Mouse (Mus musculus) gastrocnemius, adult 8-10 months (tissue): ENCODE data around the gene Cst13. TPM values are rescaled to one million over a fixed set of nuclear protein-coding genes. Genes with fewer than 3 reads are reported as not detected.
"Not testable (repeated sequence)": the region's sequence is repeated elsewhere in the genome, so short reads cannot be mapped to it uniquely, and the experiment has no call there.

ENCODE experiments used
- DNase-seq, 2 experiments: peaks; one replicate each; pipeline ENCODE4 v3.0.0; 2022; ENCODE audit warnings: low spot score in 2 of 2
- total RNA-seq, 4 experiments: library from RNA; stranded (reverse); gene quantifications; 2 replicates each; pipeline ENCODE4 v1.2.4; 2022

Cst13 gene
- total RNA-seq: not detected

DNA sequence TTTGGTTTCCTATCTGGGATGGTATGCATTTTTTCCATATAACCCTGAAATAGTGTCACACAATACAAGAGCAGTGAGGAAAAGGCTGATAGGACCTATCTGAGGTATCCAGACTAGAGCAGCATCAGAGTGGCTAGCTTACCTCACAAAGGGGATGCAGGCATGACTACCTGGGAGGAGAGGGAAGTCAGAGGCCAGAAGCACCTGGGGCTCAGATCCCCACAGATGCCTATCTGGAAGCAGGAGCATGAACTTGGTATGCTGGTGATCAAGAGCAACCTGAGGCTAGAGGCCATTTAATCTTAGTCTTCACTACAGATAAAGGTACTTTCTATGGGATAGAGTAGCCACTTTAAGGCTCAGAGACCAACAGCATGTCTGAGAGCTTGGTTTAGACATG, at the start of gene Cst13:
TSS of gene Cst13 (plus strand) at position 173 of the 400 bp plus-strand sequence.
- DNase-seq: no peak

DNA sequence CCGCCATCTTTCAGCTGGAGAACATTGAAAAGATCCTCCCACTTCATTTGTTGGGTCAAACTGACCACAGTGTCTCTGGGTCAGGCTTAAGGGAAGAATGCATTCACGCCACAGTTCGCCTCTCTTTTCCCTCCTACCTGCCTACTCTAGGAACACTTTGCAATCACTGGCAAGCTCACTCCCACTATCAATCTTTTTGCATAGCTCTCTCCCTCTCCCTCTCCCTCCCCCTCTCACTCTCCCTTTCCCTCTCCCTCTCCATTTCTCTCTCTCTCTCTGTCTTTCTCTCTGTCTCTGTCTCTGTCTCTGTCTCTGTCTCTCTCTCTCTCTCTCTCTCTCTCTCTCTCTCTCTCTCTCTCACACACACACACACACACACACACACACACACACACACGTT, 48.5 kb upstream of the Cst13 start, which contains the start of gene Cst11:
TSS of gene Cst11 (minus strand) at position 101 of the 400 bp plus-strand sequence.
- not testable (repeated sequence) for DNase-seq

GRCm38 (mm10) chr2:148781709-148782108, 38.2 kb upstream of the Cst13 start, which contains the start of gene 8030411F24Rik:
TSS of gene 8030411F24Rik (plus strand) at chr2:148782009.
- no peak for DNase-seq

DNA sequence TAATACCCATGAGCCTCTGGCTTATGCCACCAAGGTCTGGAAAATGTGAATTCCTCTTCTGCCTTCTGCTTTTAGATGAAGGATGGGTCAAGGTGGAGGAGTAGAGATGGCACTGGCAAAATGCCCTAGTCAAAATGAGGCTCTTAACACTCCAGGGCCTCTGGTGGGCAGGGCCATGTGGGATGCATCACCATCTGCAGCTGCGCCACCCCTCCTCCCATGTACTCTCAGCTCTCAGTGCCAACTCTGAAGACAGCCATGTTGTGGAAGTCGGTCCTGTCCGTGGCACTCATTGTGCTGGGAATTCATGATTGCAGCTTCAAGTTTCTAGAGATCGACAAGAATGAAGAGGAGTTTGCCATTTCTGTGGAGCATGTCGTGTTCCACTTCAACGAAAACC, 30.7 kb upstream of the Cst13 start, which contains the start of gene Cst12:
TSS of gene Cst12 (plus strand) at position 220 of the 400 bp plus-strand sequence.
- no peak for DNase-seq

DNA sequence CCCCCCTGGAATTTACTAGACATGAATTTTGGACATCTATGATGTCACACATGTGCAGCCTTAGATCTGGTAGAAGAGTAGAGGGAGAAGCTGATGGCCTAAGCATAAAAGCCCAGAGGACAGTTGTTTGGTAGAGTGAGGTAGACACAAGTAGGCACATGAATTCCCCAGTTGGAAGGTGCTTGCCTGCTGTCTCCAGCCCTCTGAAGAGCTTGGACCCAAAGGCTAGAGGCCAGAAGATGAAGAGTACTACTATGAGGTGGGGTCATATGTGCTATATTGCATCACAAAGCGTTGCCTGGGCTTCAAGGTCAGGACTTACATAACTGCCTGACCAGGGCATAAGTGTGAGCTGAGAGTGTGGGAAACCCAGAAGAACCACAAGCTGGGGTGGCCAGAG, 21.4 kb upstream of the Cst13 start, which contains the start of gene Cst8:
TSS of gene Cst8 (plus strand) at position 301 of the 400 bp plus-strand sequence.
- no peak for DNase-seq

- DNase-seq: no peak
Measured at GRCm38 (mm10) chr2:148801491-148801921, 18.4 kb upstream of the Cst13 start.

DNA sequence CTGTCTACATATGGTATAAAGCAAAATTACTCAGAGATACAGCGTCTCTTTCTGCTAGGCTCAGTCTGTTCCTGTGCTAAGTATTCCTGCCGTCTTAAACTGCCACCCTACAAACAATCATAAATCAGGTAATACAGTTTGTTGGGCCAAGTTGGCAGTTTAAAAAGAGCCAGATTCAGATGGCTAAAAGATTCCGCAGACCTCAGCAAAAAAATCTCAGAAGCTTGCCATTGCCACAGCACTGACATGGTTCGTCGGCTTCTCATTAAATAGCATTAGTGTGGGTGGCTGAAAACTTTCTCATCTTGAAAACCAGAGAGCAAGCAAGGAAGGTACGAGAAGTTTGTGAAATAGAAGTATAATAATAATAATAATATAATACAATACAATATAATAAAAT, 13.2 kb upstream of the Cst13 start:
- no peak for DNase-seq

GRCm38 (mm10) chr2:148825986-148826385, 6.1 kb downstream of the Cst13 start:
- no peak for DNase-seq

GRCm38 (mm10) chr2:148834912-148835311, 15.0 kb downstream of the Cst13 start, which contains the start of gene Cst9:
TSS of gene Cst9 (plus strand) at chr2:148835147.
- no peak for DNase-seq

- DNase-seq: no peak
Measured at GRCm38 (mm10) chr2:148838075-148838777, 18.3 kb downstream of the Cst13 start.

GRCm38 (mm10) chr2:148839224-148839623, 19.3 kb downstream of the Cst13 start:
- no peak for DNase-seq

DNA sequence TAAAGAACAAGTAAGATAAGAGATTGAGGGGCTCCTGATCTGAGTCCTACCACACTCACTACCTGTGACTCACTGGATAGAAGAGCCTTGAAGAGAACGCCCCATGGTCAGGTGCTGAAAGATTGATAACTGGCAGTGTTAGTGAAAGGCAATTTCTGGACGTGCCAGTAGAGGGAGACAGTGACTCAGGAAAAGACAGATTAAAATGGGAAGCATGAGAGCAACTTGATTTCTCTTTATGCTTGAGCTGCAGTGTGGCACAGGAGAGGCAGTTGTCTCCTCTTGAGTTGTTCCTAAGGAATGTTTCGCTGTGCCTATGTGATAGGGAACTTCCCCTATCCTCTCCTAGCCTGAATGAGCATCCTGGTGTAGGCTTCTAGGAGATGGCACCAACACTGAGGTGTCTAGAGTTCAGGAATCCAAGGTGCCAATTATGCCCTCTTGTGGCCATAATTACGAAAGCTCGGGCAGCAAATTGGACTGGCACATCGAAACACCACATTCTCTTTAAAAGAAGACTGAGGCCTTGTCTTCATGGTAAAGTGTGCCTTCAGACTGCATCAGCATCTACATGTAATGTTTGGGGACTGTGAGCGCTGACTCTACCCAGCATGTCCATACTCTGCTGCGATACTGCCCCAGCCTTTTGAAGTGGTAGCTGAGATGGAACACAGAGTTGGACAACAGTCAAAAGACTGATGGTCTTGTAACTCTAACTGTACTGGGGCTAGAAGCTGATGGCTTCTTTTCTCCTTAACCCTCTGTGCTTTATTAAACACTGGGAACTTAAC, 31.4 kb downstream of the Cst13 start:
- peak; percentile 70 to 79 for DNase-seq

GRCm38 (mm10) chr2:148856630-148857400, 36.9 kb downstream of the Cst13 start:
- DNase-seq: no peak

DNA sequence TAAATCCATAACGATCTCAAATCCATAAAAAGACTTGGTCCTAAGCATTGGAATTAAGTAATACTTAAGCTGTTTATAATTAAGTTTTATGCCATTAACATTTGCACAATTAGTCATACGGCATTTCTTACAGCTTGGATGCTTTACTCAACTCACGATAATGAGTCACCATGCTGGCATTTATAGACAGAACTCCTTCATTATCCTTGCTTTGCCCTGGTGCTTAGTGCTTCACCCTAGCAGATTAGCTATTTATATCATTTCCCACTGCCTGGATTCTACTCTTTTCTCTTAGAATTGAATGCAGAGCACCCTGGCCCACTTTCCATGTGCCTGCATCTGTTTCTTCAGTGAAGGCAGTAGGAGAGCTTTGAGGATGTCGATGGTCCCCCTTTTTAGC, 37.6 kb downstream of the Cst13 start:
- no peak for DNase-seq

DNA sequence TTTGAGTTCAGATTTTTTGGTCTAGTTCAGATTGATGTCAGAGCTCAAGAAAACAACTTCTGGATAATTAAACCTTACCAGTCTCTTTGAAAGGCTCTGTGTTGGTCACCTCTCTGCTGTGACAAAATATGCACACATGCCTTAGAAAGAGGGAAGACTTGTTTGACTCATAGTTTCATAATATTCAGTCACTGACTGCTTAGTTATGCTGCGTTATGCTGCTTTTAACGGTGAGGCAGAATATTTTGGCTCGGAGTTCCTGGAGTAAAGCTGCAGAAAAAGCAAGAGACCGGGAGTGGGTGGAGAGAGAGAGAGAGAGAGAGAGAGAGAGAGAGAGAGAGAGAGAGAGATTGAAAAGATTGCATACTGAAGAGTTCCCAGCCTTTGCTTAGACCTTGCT, 41.1 kb downstream of the Cst13 start:
- no peak for DNase-seq

- DNase-seq: no peak
Measured at GRCm38 (mm10) chr2:148861693-148862092, 41.8 kb downstream of the Cst13 start.

DNA sequence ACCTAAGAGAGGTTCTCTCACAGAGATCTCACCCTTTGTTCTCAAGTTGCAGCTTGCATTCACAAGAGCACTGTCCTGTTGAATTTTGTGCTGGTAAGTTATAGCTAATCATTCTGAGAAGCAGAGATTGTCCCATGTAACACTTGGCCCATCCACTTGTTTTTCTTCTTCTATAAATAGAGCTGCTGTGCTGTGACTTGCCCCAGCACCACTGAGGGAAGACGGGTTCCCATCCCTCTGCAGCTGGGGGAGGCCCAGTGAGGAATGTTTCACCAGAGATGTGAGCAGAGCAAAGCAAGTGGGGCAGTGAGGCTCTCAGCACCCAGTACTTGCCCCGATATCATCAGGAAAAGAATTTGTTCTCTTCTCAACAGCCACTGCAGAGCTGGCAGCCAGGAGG, 45.1 kb downstream of the Cst13 start, which contains the start of gene 9230104L09Rik:
TSS of gene 9230104L09Rik (minus strand) at position 73 of the 400 bp plus-strand sequence.
- DNase-seq: peak in 1 of 2 experiments; percentile 30

DNA sequence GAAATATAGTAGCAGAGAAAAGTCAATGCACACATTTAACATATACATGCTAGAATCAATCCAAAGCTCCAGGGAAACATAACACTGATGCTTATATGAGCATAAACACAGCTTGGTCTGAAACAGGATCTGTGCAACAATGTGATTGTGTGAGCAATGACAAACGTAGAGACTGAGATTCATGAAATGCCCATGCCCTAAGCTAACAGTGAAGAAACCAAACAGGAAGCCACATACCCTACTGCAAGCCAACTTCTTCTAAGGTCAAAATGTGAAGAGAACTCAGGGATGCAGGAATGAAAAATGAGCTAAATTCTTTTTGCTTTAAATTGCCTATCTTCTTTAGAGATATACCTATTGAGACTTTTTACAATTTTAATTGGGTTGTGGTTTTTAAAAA, 49.1 kb downstream of the Cst13 start:
- DNase-seq: no peak

DNA sequence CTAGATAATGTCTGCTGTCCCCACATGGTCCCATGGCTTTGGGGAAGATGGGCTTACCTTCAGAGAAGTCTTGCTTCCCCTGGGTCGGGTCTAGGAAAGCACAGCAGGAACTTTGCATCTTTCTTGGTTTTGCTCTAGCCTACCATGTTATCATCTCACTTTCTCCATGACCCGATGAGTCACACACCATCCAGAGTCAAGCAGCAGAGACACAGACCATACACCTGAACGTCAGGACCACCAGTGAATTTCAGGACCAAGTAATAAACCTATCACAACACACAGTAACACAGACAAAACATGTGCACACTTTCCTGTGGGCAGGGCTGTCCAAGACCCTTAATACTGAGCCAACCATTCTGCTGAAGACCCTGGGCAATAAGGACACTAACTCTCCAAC, 50.6 kb downstream of the Cst13 start:
- DNase-seq: no peak

DNA sequence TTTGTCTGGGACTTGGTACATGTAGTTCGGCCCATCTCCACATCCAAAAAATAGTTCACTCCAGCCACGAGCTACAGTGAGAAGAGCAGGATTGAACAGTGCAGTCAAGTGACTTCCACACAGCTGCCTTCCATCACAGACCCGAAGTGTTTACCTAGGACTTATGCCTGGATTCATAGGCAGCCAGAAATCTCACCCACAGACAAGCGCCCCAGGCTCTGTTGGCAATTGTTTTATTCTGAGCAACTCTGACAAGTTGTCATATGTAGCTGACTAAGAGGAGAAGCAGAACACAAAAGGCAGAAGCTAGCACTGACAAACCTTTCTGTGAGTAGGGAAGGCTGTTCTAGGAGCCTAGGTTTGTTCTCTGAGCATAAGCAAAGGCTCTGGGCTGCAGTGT, 53.0 kb downstream of the Cst13 start:
- DNase-seq: no peak

DNA sequence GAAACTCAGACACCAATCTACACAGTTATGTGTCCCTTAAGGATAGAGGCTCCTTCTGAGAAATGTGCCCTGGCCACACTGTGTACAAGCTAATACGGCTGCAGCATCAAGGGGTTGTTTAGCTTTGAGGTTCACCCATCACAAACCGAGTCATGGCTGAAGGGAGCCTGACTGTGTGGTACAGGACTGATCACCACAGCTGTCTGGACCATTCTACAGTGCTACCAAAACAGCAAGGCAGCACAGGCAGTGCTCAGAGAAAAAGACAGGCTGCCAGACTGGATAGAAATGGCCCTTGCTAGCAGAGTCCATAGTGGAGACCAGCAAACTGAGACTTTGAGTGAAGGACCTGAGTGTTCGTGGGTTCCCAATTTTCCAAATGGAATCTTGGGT, 54.3 kb downstream of the Cst13 start:
- DNase-seq: no peak
